Mouse (Mus musculus) hindbrain, embryonic 10.5 days (tissue): ENCODE data around the gene Tmtc1. TPM values are rescaled to one million over a fixed set of nuclear protein-coding genes. Genes with fewer than 3 reads are reported as not detected.

Experiments used
- DNase-seq: peaks from one replicate; pipeline ENCODE4 v3.0.0-alpha.2; 2017; ENCODE audit warnings: low spot score
- H3K27ac ChIP-seq: fragments of 300-500 bp; sonication (generic); 2 replicates; pipeline ENCODE4 v1.5.1; 2016; ENCODE audit warnings: mild to moderate bottlenecking, moderate library complexity
- H3K27me3 ChIP-seq: fragments of 300-500 bp; sonication (generic); 2 replicates; pipeline ENCODE4 v1.6.1; 2016; ENCODE audit warnings: mild to moderate bottlenecking; ENCODE audit not compliant: poor library complexity, insufficient read depth, severe bottlenecking
- H3K36me3 ChIP-seq: fragments of 300-500 bp; sonication (generic); 2 replicates; pipeline ENCODE4 v1.6.1; 2016; ENCODE audit warnings: mild to moderate bottlenecking, moderate library complexity
- H3K4me1 ChIP-seq: fragments of 300-500 bp; sonication (generic); replicated peaks from 2 replicates; pipeline ENCODE4 v1.6.1; 2016; ENCODE audit warnings: mild to moderate bottlenecking
- H3K4me3 ChIP-seq: fragments of 300-500 bp; sonication (generic); 2 replicates; pipeline ENCODE4 v1.5.1; 2016; ENCODE audit warnings: mild to moderate bottlenecking, moderate library complexity
- H3K9me3 ChIP-seq: fragments of 300-500 bp; sonication (generic); 2 replicates; pipeline ENCODE4 v1.6.1; 2016; ENCODE audit warnings: mild to moderate bottlenecking, moderate library complexity
- WGBS: fragments of 180-500 bp; shearing (Covaris S2); methylation state at CpG from one replicate; pipeline ENCODE4 v1.1.7; 2016; 5-methylcytosine and 5-hydroxymethylcytosine counted together
- polyA plus RNA-seq: library from polyadenylated mRNA; unstranded; fragments of >200 nt; fragmentation: Nextera tagmentation; extraction: Ambion mirVana; gene quantifications from 2 replicates; pipeline ENCODE4 v1.2.1, GENCODE M21; 2016

Gene Tmtc1
- polyA plus RNA-seq, 1 experiment from 2014 or later = 1.3 TPM

DNA sequence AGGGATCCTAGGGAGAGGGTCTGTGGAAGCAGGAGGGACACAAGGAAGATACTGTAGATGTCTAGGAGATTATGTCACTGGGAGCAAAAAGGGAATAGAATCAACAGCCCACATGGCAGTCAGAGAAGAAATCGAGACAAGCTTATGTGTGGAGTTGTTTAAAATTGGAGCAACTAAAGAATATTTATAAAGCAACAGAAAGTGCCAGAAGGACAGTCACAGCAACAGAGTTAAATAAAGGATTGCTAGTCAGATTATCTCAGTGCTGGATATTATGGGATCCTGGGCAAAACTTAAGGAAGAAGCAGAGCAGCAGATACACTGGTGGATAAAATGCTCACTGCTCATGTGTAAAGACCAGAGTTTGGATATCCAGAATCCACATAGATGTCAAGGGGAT, 167.8 kb downstream of the Tmtc1 start:
- Histone ChIP-seq H3K36me3 (no peaks in the 10 kb centered on the region), H3K9me3 (no peaks in the 10 kb centered on the region), H3K4me3 (no peak overlapping the region), H3K27ac (no peak overlapping the region), H3K4me1 (no peaks in the 10 kb centered on the region), H3K27me3 (no peaks in the 10 kb centered on the region)
- 87% methylated on average over 1 of the region's 1 CpGs for WGBS
- no peak for DNase-seq

DNA sequence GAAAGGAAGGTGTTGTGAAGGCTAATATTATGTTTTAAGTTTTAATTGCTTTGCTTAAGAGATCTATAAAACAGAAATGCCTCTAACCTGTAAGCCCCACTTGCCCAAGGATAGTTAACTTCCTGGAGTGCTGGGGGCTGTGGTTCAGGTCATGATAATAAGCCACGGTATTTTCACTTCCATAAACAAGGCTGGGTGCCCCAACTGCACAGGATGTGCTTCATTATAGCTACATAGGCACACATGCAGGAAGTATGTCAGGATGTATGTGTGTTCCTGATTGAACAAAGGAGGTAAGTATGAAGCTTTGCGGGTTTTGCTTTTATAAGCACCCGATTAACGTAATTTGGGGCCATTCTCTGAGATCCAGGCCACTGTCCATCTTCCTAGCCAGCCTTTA, 169.1 kb downstream of the Tmtc1 start:
- Histone ChIP-seq H3K9me3 (no peaks in the 10 kb centered on the region), H3K27me3 (no peaks in the 10 kb centered on the region), H3K27ac (no peak overlapping the region), H3K36me3 (no peaks in the 10 kb centered on the region), H3K4me3 (no peak overlapping the region), H3K4me1 (no peaks in the 10 kb centered on the region; the same call in 1 of the 2 replicates)
- WGBS = 90% methylated on average over 4 of the region's 4 CpGs
- DNase-seq = no peak

DNA sequence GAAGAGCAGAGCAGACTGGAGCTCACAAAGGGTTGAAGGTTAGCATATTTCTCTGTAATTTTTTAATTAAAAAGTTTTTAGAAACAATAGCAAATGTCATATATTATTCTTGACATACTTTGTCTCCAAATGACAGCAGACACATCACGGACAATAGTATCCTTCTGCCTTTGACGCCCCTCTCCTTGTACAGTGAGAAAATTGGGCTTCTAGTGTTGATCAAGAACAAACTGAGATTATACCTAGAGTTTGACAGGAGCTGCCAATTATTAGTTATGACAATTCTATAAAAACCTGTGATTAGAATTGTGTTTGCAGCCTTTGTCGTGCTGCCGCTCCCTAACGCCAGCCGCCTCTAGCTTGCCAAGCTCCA, 183.5 kb downstream of the Tmtc1 start:
- Histone ChIP-seq H3K36me3 (no peaks in the 10 kb centered on the region), H3K4me3 (no peak overlapping the region), H3K27ac (peak overlapping the region; percentile 77), H3K27me3 (no peaks in the 10 kb centered on the region), H3K4me1 (peaks cover 29% of the 10 kb centered on the region), H3K9me3 (no peaks in the 10 kb centered on the region)
- WGBS = 80% methylated on average over 6 of the region's 6 CpGs
- DNase-seq = no peak

DNA sequence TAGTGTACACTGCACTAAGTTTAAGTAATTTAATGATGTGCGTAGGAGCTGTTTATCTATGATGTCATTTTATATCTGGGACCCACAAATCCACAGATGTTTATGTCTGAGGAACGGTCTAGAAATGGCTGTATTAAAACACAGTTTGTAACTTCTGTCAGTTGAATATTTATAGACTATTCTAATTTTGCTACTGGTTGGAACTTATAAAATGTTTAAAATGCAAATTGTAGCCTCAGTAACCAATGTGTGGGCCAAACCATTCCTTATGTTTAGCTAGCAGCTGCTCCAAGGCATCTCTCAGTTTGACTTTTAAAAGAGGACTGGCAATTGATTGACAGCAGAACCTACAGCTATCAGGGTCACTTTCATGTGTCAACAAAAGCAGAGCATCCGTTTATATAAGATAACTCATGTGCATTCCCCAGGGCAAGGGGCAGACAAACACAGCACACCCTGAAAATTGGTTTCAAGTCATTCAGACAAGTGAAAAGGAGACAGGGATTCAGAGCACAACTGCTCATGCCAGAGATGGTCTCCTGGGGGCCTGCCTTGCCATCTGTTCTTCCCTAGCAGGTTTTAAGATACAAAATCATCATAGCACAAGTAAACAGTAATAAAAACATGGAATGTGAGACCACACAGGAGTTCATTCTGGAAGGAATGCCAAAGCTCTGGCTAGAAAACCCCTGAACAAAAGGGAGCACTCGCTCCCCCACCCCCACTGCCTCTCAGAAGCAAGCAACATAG, 184.0 kb downstream of the Tmtc1 start:
- no peaks in the 10 kb centered on the region for H3K9me3 ChIP-seq
- H3K27ac ChIP-seq = peak overlapping the region; percentile 77
- 45% methylated on average over 4 of the region's 4 CpGs for WGBS

DNA sequence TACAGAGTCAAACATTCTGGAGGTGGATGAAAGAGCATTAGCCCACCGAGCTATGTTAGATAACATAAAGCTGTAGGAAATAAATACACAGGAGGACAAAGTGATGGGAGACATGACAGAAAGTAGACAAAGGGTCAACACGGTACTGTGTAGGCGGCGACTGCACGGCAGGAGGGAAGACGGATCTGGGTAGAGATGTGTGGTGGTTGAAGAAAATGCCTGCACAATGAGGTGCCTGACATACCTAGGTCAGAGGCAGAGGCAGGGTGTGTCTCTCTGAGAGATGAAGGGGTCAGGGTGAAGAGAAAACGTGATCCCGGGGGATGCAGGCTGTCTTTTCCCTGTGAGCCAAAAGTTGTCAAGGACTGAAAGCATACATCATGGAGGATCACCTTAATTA, 185.1 kb downstream of the Tmtc1 start:
- no peak for DNase-seq
- Histone ChIP-seq H3K4me1 (peaks cover 38% of the 10 kb centered on the region), H3K27ac (peak overlapping the region; percentile 59), H3K4me3 (no peak overlapping the region), H3K27me3 (no peaks in the 10 kb centered on the region), H3K9me3 (no peaks in the 10 kb centered on the region), H3K36me3 (no peaks in the 10 kb centered on the region)
- 64% methylated on average over 8 of the region's 8 CpGs for WGBS

More for the DNA sequence above, 184.0 kb downstream of the Tmtc1 start:
- peak; percentile 73 for DNase-seq
- Histone ChIP-seq H3K4me3 (no peak overlapping the region), H3K27me3 (no peaks in the 10 kb centered on the region), H3K4me1 (peaks cover 33% of the 10 kb centered on the region), H3K36me3 (no peaks in the 10 kb centered on the region)

DNA sequence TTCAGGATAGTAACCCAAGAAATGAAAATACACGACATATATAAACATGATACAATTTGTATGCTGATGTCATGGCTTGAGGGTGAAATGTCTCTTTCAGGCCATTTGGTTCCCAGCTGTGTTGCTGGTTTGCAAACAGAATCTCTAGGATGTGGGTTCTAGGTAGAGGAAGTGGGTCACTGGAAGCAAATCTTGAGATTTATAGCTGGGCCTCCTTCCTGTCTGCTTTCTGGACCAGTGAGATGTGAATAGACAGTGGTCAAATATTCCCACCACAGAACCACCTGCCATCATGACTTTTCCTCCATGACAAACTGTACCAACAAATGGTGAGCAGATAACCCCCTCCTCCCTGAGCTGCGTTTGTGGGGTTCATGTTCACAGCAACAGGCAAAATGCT, 186.4 kb downstream of the Tmtc1 start:
- WGBS = 94% methylated on average over 2 of the region's 2 CpGs
- no peak for DNase-seq
- H3K9me3 ChIP-seq = no peaks in the 10 kb centered on the region

DNA sequence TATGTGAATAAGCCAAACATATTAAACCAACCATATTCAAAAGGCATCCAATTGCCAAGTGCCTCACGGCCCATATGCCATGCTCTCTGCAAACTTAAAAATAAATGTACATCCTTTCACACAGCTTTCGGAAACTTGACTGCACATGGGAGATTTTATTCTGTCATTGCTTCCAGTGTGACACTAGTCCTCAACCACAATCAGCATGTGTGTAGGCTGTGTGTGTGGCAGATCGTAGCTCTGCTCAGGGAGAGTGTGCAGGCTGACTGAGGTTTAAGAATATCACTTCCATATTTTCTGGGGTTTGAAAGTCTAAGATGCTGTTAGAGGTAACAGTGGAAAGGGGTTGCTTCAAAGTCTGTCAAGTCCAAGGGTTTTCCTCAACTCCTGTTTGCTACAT, 188.1 kb downstream of the Tmtc1 start:
- Histone ChIP-seq H3K4me1 (peaks cover 57% of the 10 kb centered on the region), H3K27ac (no peak overlapping the region), H3K9me3 (no peaks in the 10 kb centered on the region), H3K27me3 (no peaks in the 10 kb centered on the region), H3K4me3 (no peak overlapping the region), H3K36me3 (no peaks in the 10 kb centered on the region)
- no peak for DNase-seq
- WGBS = 89% methylated on average over 3 of the region's 3 CpGs

More for the DNA sequence above, 186.4 kb downstream of the Tmtc1 start:
- H3K36me3 ChIP-seq = no peaks in the 10 kb centered on the region
- no peak overlapping the region for H3K27ac ChIP-seq
- no peak overlapping the region for H3K4me3 ChIP-seq
- H3K4me1 ChIP-seq = peaks cover 46% of the 10 kb centered on the region
- no peaks in the 10 kb centered on the region for H3K27me3 ChIP-seq

DNA sequence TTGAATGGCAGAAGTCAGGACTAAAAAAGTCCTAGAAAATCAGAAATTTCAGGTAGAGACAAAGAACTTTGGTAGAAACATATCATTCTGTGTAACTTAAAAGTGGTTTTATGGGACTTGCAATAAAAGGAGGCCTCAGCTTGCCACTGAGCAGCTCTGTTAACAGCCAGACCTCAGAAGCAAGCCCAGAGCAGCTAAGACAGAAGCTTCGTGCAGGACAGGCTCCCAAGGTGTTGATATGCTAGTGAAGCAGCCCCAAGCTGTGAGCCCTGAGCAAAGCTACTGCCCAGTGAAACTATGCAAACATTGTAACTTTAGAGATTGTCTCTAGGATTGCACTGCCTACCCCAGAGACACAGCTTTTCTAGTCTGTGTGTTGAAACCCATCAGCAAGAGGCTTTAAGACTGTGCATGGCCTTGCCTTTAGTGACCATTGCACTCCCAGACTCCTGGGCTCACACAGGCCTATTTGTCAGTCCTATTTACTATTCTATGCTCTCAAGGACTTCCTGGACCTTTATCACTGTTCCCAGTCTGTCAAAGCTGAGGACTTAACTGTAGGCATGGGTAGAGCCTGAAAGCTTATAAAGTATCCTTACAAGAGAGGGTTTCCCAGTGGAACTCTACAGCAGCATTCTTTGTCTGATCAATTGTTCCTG, 188.7 kb downstream of the Tmtc1 start:
- Histone ChIP-seq H3K4me1 (peaks cover 52% of the 10 kb centered on the region), H3K27ac (no peak overlapping the region), H3K9me3 (no peaks in the 10 kb centered on the region), H3K4me3 (no peak overlapping the region), H3K27me3 (no peaks in the 10 kb centered on the region), H3K36me3 (no peaks in the 10 kb centered on the region)
- no peak for DNase-seq
- WGBS = 49% methylated on average over 1 of the region's 1 CpGs

DNA sequence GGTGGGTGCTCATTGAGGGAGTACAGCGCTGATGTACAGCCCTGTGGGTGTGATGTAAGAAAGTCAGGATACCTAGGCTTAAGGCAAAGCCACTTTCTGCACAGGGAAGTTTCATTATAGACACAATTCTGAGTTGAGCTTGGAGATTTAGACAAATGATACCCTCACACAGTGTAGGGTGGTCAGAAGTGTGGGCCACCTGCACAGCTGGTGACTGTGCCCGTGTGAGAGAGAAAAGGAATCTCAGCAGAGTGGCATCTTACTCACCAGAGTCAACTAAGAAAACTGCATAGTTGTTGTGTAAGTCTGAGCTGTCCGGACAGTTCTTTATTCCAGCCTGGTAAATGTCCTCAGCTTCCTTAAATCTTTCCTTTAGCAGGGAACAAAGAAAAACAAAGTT, 195.0 kb downstream of the Tmtc1 start:
- no peaks in the 10 kb centered on the region for H3K9me3 ChIP-seq
- 81% methylated on average over 3 of the region's 3 CpGs for WGBS
- DNase-seq = no peak
- H3K27ac ChIP-seq = no peak overlapping the region
- H3K36me3 ChIP-seq = no peaks in the 10 kb centered on the region
- H3K27me3 ChIP-seq = no peaks in the 10 kb centered on the region; the same call in 1 of the 2 replicates
- no peak overlapping the region for H3K4me3 ChIP-seq
- H3K4me1 ChIP-seq = peaks cover 20% of the 10 kb centered on the region

DNA sequence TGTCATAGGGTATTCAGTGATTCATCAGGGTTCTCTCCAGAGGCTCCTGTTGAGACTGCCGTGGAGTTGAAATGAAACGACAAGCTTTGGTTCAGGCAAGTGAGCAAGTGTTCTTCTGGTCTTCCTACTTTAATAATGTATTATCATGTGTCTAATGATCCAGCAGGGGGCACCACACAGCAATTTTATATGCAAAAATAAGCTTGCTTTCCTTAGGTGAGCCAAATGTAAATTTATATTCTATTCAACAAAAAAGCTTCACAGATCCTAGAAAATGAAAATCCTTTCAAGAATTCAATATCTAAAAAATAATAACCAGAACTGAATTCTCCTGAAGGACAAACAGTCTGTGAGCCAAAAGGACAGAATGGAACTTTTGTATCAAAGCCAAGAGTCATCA, 195.6 kb downstream of the Tmtc1 start:
- H3K27ac ChIP-seq = no peak overlapping the region
- H3K9me3 ChIP-seq = no peaks in the 10 kb centered on the region
- H3K4me3 ChIP-seq = no peak overlapping the region
- WGBS = 72% methylated on average over 2 of the region's 2 CpGs
- H3K4me1 ChIP-seq = peaks cover 20% of the 10 kb centered on the region
- no peaks in the 10 kb centered on the region; the same call in 1 of the 2 replicates for H3K27me3 ChIP-seq
- peak; percentile 29 for DNase-seq
- no peaks in the 10 kb centered on the region for H3K36me3 ChIP-seq

DNA sequence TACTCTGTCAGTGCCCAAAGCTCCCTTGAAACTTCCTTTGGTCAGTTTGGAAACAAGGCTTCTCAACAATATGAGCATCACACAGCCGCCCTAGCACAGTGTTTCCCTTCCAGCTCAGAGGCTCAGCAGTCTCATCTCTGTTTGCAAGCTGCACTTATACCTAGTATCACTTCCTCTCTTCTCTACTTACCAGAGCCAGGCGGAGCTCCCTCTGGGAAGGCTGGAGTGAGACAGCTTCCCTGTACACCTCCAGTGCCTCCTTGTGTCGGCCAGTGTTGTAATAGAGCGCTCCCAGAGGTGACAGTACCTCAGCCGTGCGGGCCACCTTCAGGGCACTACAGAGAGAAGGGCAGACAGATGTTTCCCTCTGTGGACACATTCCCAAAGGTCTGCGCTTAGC, 197.6 kb downstream of the Tmtc1 start:
- WGBS = 79% methylated on average over 7 of the region's 7 CpGs
- no peak for DNase-seq
- Histone ChIP-seq H3K4me1 (no peaks in the 10 kb centered on the region), H3K9me3 (no peaks in the 10 kb centered on the region), H3K27ac (no peak overlapping the region), H3K27me3 (no peaks in the 10 kb centered on the region; the same call in 1 of the 2 replicates), H3K4me3 (no peak overlapping the region), H3K36me3 (no peaks in the 10 kb centered on the region)

DNA sequence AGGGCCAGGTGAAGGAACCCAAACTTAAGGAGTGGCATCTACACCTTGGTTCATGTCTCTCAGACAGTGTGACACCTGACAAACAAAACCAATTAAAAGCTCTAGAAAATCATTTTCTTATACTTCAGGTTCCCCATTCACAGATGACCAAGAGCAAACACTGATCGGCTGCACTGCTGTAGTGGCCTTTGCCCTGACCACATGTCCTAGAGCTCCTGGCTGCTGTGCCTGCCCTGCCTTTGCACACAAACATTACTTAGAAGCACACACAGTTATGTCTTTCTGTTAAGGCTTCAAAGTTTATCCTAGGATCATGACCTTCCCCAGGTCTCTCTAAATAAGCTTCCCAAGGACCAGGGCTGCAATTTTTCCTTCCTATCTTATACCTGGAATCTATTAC, 199.4 kb downstream of the Tmtc1 start:
- no peak for DNase-seq
- H3K36me3 ChIP-seq = no peaks in the 10 kb centered on the region
- H3K27ac ChIP-seq = no peak overlapping the region
- H3K27me3 ChIP-seq = no peaks in the 10 kb centered on the region; the same call in 1 of the 2 replicates
- H3K9me3 ChIP-seq = no peaks in the 10 kb centered on the region
- no peak overlapping the region for H3K4me3 ChIP-seq
- no peaks in the 10 kb centered on the region for H3K4me1 ChIP-seq
- 76% methylated on average over 1 of the region's 1 CpGs for WGBS

DNA sequence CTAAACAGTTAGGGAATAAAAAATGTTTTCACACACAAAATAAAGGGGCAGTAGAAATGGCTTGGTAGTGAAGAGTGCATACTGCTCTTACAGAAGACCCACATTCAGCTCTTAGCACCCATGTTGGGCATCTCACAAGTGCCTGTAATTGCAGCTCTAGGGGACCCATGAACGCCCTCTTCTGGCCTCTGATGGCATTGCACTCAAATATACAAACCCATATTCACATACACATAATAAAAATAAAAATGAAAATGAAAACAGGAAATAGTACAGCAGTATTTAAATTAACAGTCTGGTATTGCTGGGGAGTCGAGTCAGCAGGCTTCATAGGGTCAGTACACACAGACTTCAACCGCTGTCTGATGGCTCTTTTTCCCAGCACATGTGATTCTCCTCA, 201.9 kb downstream of the Tmtc1 start:
- H3K27me3 ChIP-seq = no peaks in the 10 kb centered on the region
- no peaks in the 10 kb centered on the region for H3K36me3 ChIP-seq
- H3K4me1 ChIP-seq = no peaks in the 10 kb centered on the region
- no peaks in the 10 kb centered on the region for H3K9me3 ChIP-seq
- 65% methylated on average over 3 of the region's 3 CpGs for WGBS
- no peak for DNase-seq
- H3K27ac ChIP-seq = no peak overlapping the region
- H3K4me3 ChIP-seq = no peak overlapping the region
